Mouse (Mus musculus) bone marrow macrophage, adult 2 months (primary cell): ENCODE results near the gene Bcl11b.

ENCODE experiments used
- CTCF ChIP-seq: IDR thresholded peaks from 2 replicates; pipeline ENCODE4 v1.5.1; 2012; ENCODE audit warnings: low read depth, mild to moderate bottlenecking, low read length, moderate library complexity
- POLR2A ChIP-seq: IDR thresholded peaks from 2 replicates; pipeline ENCODE4 v1.6.1; 2012; ENCODE audit warnings: mild to moderate bottlenecking, low read depth, low read length, borderline replicate concordance

GRCm38 (mm10) chr12:107974504-107974903 lies 28.9 kb downstream of the Bcl11b start:
- no peak for TF ChIP-seq CTCF
- no peak for TF ChIP-seq POLR2A
